Mouse (Mus musculus): ENCODE results near the gene Rpl36al.

- TF ChIP-seq EP300 (IDR thresholded peaks at IDR 0.05; ENCODE audit: low read depth) (no peak), CTCF (IDR thresholded peaks at IDR 0.05; ENCODE audit: low read depth) (no peak)
These were observed 19.0 kb downstream of the Rpl36al start for GRCm38 (mm10) chr12:69164904-69165303.
